Mouse (Mus musculus) CH12.LX (cell line): ENCODE results near the gene Inppl1. TPM values are rescaled to one million over a fixed set of nuclear protein-coding genes. Genes with fewer than 3 reads are reported as not detected.

Experiments used
- DNase-seq: peaks from one replicate; pipeline ENCODE4 v3.0.0-alpha.2; 2013; ENCODE audit errors: extremely low read depth
- H3K27ac ChIP-seq: 2 replicates; pipeline ENCODE4 v1.5.1; 2012; ENCODE audit warnings: low read depth, mild to moderate bottlenecking, control low read depth, moderate library complexity; ENCODE audit not compliant: insufficient read depth
- H3K27me3 ChIP-seq: replicated peaks from 2 replicates; pipeline ENCODE3; 2012; ENCODE audit warnings: inconsistent platforms
- H3K36me3 ChIP-seq, 2 experiments: replicated peaks in 1 of 2; 2 replicates each; pipeline versions ENCODE3 to v1.6.1; 2012; ENCODE audit warnings: inconsistent platforms in 1 of 2, low read length in 1 of 2, mild to moderate bottlenecking in 1 of 2, mixed read lengths in 1 of 2, moderate library complexity in 1 of 2; ENCODE audit not compliant: control insufficient read depth in 1 of 2, insufficient read depth in 1 of 2
- H3K4me1 ChIP-seq, 2 experiments: 2 replicates each; pipeline ENCODE4 v1.6.1; 2012; ENCODE audit warnings: inconsistent platforms in 1 of 2, moderate library complexity in 1 of 2; ENCODE audit not compliant: insufficient read depth in 2 of 2, control insufficient read depth in 1 of 2
- H3K4me2 ChIP-seq: 2 replicates; pipeline ENCODE4 v1.6.1; 2012; ENCODE audit warnings: low read depth, mild to moderate bottlenecking, control low read depth; ENCODE audit not compliant: poor library complexity, insufficient read depth, severe bottlenecking
- H3K4me3 ChIP-seq, 3 experiments: fragments of 150-350 bp in 1 of 3; sonication (generic) in 1 of 3; replicated peaks in 1 of 3; 2 replicates each; pipeline versions ENCODE3 to v1.5.1; 2011 to 2012; ENCODE audit warnings: low read depth in 2 of 3, low read length in 2 of 3, mild to moderate bottlenecking in 2 of 3, moderate library complexity in 2 of 3, control low read depth in 1 of 3, improper control_type of control experiment in 1 of 3, inconsistent platforms in 1 of 3, mixed read lengths in 1 of 3; ENCODE audit not compliant: poor library complexity in 1 of 3
- H3K79me2 ChIP-seq: replicated peaks from 2 replicates; pipeline ENCODE4 v1.6.1; 2012; ENCODE audit warnings: mild to moderate bottlenecking, moderate library complexity; ENCODE audit not compliant: control insufficient read depth, poor library complexity, insufficient read depth, severe bottlenecking; ENCODE audit errors: extremely low read depth
- H3K9ac ChIP-seq: 2 replicates; pipeline ENCODE4 v1.6.1; 2012; ENCODE audit warnings: low read depth, mild to moderate bottlenecking, control low read depth, moderate library complexity; ENCODE audit not compliant: insufficient read depth
- H3K9me3 ChIP-seq: replicated peaks from 2 replicates; pipeline ENCODE3; 2012; ENCODE audit warnings: low read length, inconsistent platforms, mixed read lengths
- BHLHE40 ChIP-seq: IDR thresholded peaks from 2 replicates; pipeline ENCODE4 v1.6.1; 2011; ENCODE audit warnings: mild to moderate bottlenecking, low read depth, low read length, improper control_type of control experiment
- CHD1 ChIP-seq: IDR thresholded peaks from 2 replicates; pipeline ENCODE4 v1.6.1; 2012; ENCODE audit warnings: low read depth, low read length, improper control_type of control experiment, inconsistent platforms
- CHD2 ChIP-seq: IDR thresholded peaks from 2 replicates; pipeline ENCODE4 v1.6.1; 2011; ENCODE audit warnings: low read length, improper control_type of control experiment
- CTCF ChIP-seq, 2 experiments: IDR thresholded peaks in 1 of 2; conservative IDR thresholded peaks in 1 of 2; 2 replicates each; pipeline ENCODE4 v1.5.1; 2011 to 2012; ENCODE audit warnings: low read depth in 2 of 2, low read length in 2 of 2, improper control_type of control experiment in 1 of 2, inconsistent platforms in 1 of 2, mild to moderate bottlenecking in 1 of 2, moderate library complexity in 1 of 2
- E2F4 ChIP-seq: IDR thresholded peaks from 2 replicates; pipeline ENCODE4 v1.6.1; 2011; ENCODE audit warnings: low read depth, low read length, improper control_type of control experiment; ENCODE audit not compliant: insufficient replicate concordance
- ELF1 ChIP-seq: IDR thresholded peaks from 2 replicates; pipeline ENCODE4 v1.6.1; 2014; ENCODE audit warnings: low read depth, mild to moderate bottlenecking, inconsistent platforms, low read length, improper control_type of control experiment
- EP300 ChIP-seq: IDR thresholded peaks from 2 replicates; pipeline ENCODE4 v1.6.1; 2011; ENCODE audit warnings: low read length, improper control_type of control experiment
- HCFC1 ChIP-seq: IDR thresholded peaks from 2 replicates; pipeline ENCODE4 v1.6.1; 2012; ENCODE audit warnings: low read depth, mild to moderate bottlenecking, inconsistent platforms, low read length, improper control_type of control experiment
- IRF4 ChIP-seq: IDR thresholded peaks from 2 replicates; pipeline ENCODE4 v1.6.1; 2014; ENCODE audit warnings: low read depth, mild to moderate bottlenecking, inconsistent platforms, low read length, improper control_type of control experiment
- JUN ChIP-seq: IDR thresholded peaks from 2 replicates; pipeline ENCODE4 v1.6.1; 2011; ENCODE audit warnings: low read depth, mild to moderate bottlenecking, low read length, improper control_type of control experiment, moderate library complexity; ENCODE audit not compliant: insufficient read depth
- JUND ChIP-seq: conservative IDR thresholded peaks from 2 replicates; pipeline ENCODE4 v1.6.1; 2011; ENCODE audit warnings: low read depth, low read length, improper control_type of control experiment
- MAFK ChIP-seq: IDR thresholded peaks from 2 replicates; pipeline ENCODE4 v1.6.1; 2011; ENCODE audit warnings: low read length, improper control_type of control experiment; ENCODE audit not compliant: insufficient replicate concordance
- MAX ChIP-seq: IDR thresholded peaks from 2 replicates; pipeline ENCODE4 v1.6.1; 2011; ENCODE audit warnings: low read length, improper control_type of control experiment
- MEF2A ChIP-seq: IDR thresholded peaks from 2 replicates; pipeline ENCODE4 v1.6.1; 2014; ENCODE audit warnings: low read depth, mild to moderate bottlenecking, inconsistent platforms, low read length, improper control_type of control experiment, borderline replicate concordance
- MYC ChIP-seq: IDR thresholded peaks from 2 replicates; pipeline ENCODE4 v1.6.1; 2011; ENCODE audit warnings: low read depth, mild to moderate bottlenecking, improper control_type of control experiment, low read length
- NRF1 ChIP-seq: IDR thresholded peaks from 2 replicates; pipeline ENCODE4 v1.6.1; 2014; ENCODE audit warnings: low read depth, mild to moderate bottlenecking, inconsistent platforms, low read length, improper control_type of control experiment, moderate library complexity
- PAX5 ChIP-seq: IDR thresholded peaks from 2 replicates; pipeline ENCODE4 v1.6.1; 2012; ENCODE audit warnings: low read length, inconsistent platforms, mixed read lengths
- POLR2AphosphoS2 ChIP-seq: IDR thresholded peaks from 2 replicates; pipeline ENCODE4 v1.6.1; 2011; ENCODE audit warnings: low read depth, low read length, improper control_type of control experiment
- RCOR1 ChIP-seq: conservative IDR thresholded peaks from 2 replicates; pipeline ENCODE4 v1.6.1; 2012; ENCODE audit warnings: low read depth, mild to moderate bottlenecking, inconsistent platforms, low read length, improper control_type of control experiment
- SIN3A ChIP-seq: IDR thresholded peaks from 2 replicates; pipeline ENCODE4 v1.6.1; 2012; ENCODE audit warnings: low read length, improper control_type of control experiment, inconsistent platforms
- TBP ChIP-seq: conservative IDR thresholded peaks from 2 replicates; pipeline ENCODE4 v1.6.1; 2011; ENCODE audit warnings: low read depth, low read length, improper control_type of control experiment
- TCF12 ChIP-seq: IDR thresholded peaks from 2 replicates; pipeline ENCODE4 v1.6.1; 2014; ENCODE audit warnings: low read depth, mild to moderate bottlenecking, inconsistent platforms, low read length, improper control_type of control experiment
- USF1 ChIP-seq: IDR thresholded peaks from 2 replicates; pipeline ENCODE4 v1.6.1; 2014; ENCODE audit warnings: low read depth, mild to moderate bottlenecking, inconsistent platforms, low read length, improper control_type of control experiment
- USF2 ChIP-seq: conservative IDR thresholded peaks from 2 replicates; pipeline ENCODE4 v1.6.1; 2011; ENCODE audit warnings: low read depth, low read length, improper control_type of control experiment
- ZKSCAN1 ChIP-seq: IDR thresholded peaks from 2 replicates; pipeline ENCODE4 v1.6.1; 2012; ENCODE audit warnings: low read depth, inconsistent platforms, low read length, improper control_type of control experiment, borderline replicate concordance
- ZMIZ1 ChIP-seq: IDR thresholded peaks from 2 replicates; pipeline ENCODE4 v1.6.1; 2012; ENCODE audit warnings: low read depth, mild to moderate bottlenecking, inconsistent platforms, low read length, improper control_type of control experiment
- dilution Hi-C: fragments of 300-500 bp; cut with MboI; formaldehyde crosslinking; loops from 2 replicates; pipeline ENCODE4 v1.14.3; 2020; ENCODE audit warnings: low sequenced_read_pairs; ENCODE audit not compliant: extremely low pct_unique_long_range_greater_than_20kb, extremely low pct_ligation_motif_present
- in situ Hi-C: fragments of 300-500 bp; cut with MboI; formaldehyde crosslinking; loops from 3 replicates; pipeline ENCODE4 v1.14.3; 2019; ENCODE audit warnings: low sequenced_read_pairs, low pct_ligation_motif_present, low pct_unique_long_range_greater_than_20kb, mixed read lengths
- polyA plus RNA-seq: library from polyadenylated mRNA; unstranded; fragments of >175 nt; gene quantifications from 2 replicates; pipeline ENCODE4 v1.2.1, GENCODE M21; 2012; ENCODE audit warnings: low read depth; ENCODE audit not compliant: insufficient read length
- total RNA-seq, 2 experiments: library from RNA; depleted of rRNA; stranded (reverse); fragments of 300-350 nt in 1 of 2; fragments of >200 nt in 1 of 2; gene quantifications; 2 replicates each; pipeline ENCODE4 v1.2.3; 2012 to 2014

Inppl1 gene
- total and polyA plus RNA-seq, 3 experiments: 27.3 to 44.3 (median 37.9) TPM

DNA sequence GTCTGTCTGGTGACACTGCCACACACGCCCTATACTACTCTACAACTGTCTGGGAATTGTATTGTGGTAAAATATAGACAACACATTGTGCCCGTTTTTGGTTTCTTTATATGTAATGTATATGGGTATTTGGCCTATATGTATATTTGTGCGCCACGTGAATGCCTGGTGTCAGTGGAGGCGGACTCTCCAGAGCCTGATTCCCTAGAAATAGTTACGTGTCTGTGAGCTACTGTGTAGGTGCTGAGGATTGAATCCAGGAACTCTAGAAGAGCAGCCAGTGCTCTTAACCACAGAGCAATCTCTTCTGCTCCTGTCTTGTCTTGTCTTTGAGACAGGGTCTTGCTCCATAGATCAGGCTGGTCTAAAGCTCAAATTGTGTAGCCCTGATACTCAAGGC, 48.2 kb upstream of the Inppl1 start:
- Histone ChIP-seq H3K4me2 (no peak overlapping the region), H3K4me3 (no peak overlapping the region), H3K9me3 (no peaks in the 10 kb centered on the region), H3K27me3 (peaks cover 2% of the 10 kb centered on the region), H3K36me3 (no peaks in the 10 kb centered on the region), H3K27ac (no peak overlapping the region), H3K79me2 (no peaks in the 10 kb centered on the region), H3K4me1 (peaks cover 2 to 24% of the 10 kb centered on the region in 2 experiments; a peak in 3 of 4 replicates), H3K9ac (no peak overlapping the region)
- DNase-seq: no peak
- in situ Hi-C loops: no loop called here
- dilution Hi-C loops: no loop called here
- TF ChIP-seq ZMIZ1 (no peak), ZKSCAN1 (no peak), RCOR1 (no peak), MYC (no peak), TBP (no peak), MAFK (no peak), CHD1 (no peak), JUND (no peak), TCF12 (no peak), MAX (no peak), CHD2 (no peak), CTCF (conservative IDR thresholded peaks at IDR 0.05 in 1 of 2, IDR thresholded peaks at IDR 0.05 in 1 of 2; ENCODE audit: low read depth in 2 of 2, low read length in 2 of 2) (no peak)

DNA sequence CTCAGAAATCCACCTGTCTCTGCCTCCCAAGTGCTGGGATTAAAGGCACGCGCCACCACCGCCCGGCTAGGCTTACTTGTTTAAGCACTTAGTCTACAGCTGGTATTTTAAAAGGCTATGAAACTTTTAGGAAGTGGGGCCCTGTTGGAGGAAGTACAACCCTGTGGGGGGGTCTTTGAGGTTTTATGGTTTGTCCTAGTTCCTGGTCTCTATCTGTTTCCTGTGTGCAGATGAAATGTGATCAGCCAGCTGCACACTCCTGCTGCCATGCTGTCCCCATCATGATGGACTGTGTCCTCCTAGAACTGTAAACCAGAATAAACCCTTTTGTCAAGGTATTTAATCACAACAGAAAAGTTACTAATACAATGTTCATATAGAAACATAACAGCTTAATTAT, 46.1 kb upstream of the Inppl1 start:
- Histone ChIP-seq H3K36me3 (no peaks in the 10 kb centered on the region), H3K4me1 (peaks cover 2 to 24% of the 10 kb centered on the region in 2 experiments; a peak in 3 of 4 replicates), H3K27me3 (no peaks in the 10 kb centered on the region), H3K4me3 (no peak overlapping the region), H3K27ac (no peak overlapping the region), H3K9me3 (no peaks in the 10 kb centered on the region), H3K79me2 (no peaks in the 10 kb centered on the region), H3K9ac (no peak overlapping the region), H3K4me2 (no peak overlapping the region)
- no peak for TF ChIP-seq JUN
- TF ChIP-seq E2F4: no peak
- no peak for TF ChIP-seq MEF2A
- no peak for TF ChIP-seq TBP
- TF ChIP-seq USF2: no peak
- no peak for TF ChIP-seq NRF1
- no peak for TF ChIP-seq PAX5
- TF ChIP-seq IRF4: no peak
- no peak for TF ChIP-seq USF1
- no peak for TF ChIP-seq SIN3A
- TF ChIP-seq HCFC1: no peak
- no peak for TF ChIP-seq CTCF (conservative IDR thresholded peaks at IDR 0.05 in 1 of 2, IDR thresholded peaks at IDR 0.05 in 1 of 2; ENCODE audit: low read depth in 2 of 2, low read length in 2 of 2)
- no peak for TF ChIP-seq EP300
- no peak for TF ChIP-seq MAFK
- no peak for TF ChIP-seq ELF1
- no peak for TF ChIP-seq TCF12
- TF ChIP-seq POLR2AphosphoS2: no peak
- TF ChIP-seq BHLHE40: no peak
- TF ChIP-seq RCOR1: no peak
- in situ Hi-C loops (no loop called here), dilution Hi-C loops (no loop called here)
- DNase-seq: no peak
